8 mouse cellular contexts compared by ENCODE assay signal in genomic region chr8:117256292-117256938, GRCm38 (mm10). TPM values are rescaled to one million over a fixed set of nuclear protein-coding genes. Genes with fewer than 3 reads are reported as not detected.
DNase-seq lines count a peak whose midpoint lies in the region; ATAC-seq and TF ChIP-seq lines count a peak whose summit lies in the region.

No protein-coding gene starts in this region.

- peak overlapping the region; percentile 95 for H3K9ac ChIP-seq in heart, embryonic 12.5 days
- peak overlapping the region; percentile 96 for H3K9ac ChIP-seq in kidney, postnatal 0 days (ENCODE audit: low read depth, low read length)
- H3K9ac ChIP-seq in liver, embryonic 11.5 days (ENCODE audit: low read depth, low read length), result peak overlapping the region; percentile 97

- H3K4me1 ChIP-seq in erythroblast, embryonic 14.5 days (ENCODE audit: control insufficient read depth), result peaks cover 65% of the 10 kb centered on the region
- peaks cover 40% of the 10 kb centered on the region for H3K4me1 ChIP-seq in heart, embryonic 12.5 days (replicated peaks)
- H3K4me1 ChIP-seq in kidney, postnatal 0 days (replicated peaks; ENCODE audit: insufficient read depth, low read length), result peaks cover 32% of the 10 kb centered on the region
- H3K4me1 ChIP-seq in liver, embryonic 11.5 days (replicated peaks; ENCODE audit: control insufficient read depth, insufficient read depth, low read length), result peaks cover 35% of the 10 kb centered on the region

- H3K9me3 ChIP-seq in erythroblast, embryonic 14.5 days (ENCODE audit: control insufficient read depth, low read length), result peaks cover 11% of the 10 kb centered on the region; the same call in 1 of the 2 replicates
- H3K9me3 ChIP-seq in heart, embryonic 12.5 days (replicated peaks), result no peaks in the 10 kb centered on the region
- no peaks in the 10 kb centered on the region for H3K9me3 ChIP-seq in kidney, postnatal 0 days (replicated peaks; ENCODE audit: low read length)
- H3K9me3 ChIP-seq in liver, embryonic 11.5 days (ENCODE audit: control insufficient read depth, low read length), result no peaks in the 10 kb centered on the region

- peaks cover 21% of the 10 kb centered on the region for H3K36me3 ChIP-seq in erythroblast, embryonic 14.5 days (ENCODE audit: control insufficient read depth)
- no peaks in the 10 kb centered on the region for H3K36me3 ChIP-seq in heart, embryonic 12.5 days
- H3K36me3 ChIP-seq in kidney, postnatal 0 days (ENCODE audit: insufficient read depth, low read length), result no peaks in the 10 kb centered on the region
- H3K36me3 ChIP-seq in liver, embryonic 11.5 days (ENCODE audit: control insufficient read depth, insufficient read depth, low read length), result no peaks in the 10 kb centered on the region
- H3K36me3 ChIP-seq in myocyte (ENCODE audit: control insufficient read depth, insufficient read depth), result no peaks in the 10 kb centered on the region

- H3ac ChIP-seq in myocyte (ENCODE audit: control insufficient read depth, insufficient read length), result peak overlapping the region; percentile 79

- H3K79me2 ChIP-seq in myocyte (ENCODE audit: control insufficient read depth, insufficient read depth), result peaks cover 44% of the 10 kb centered on the region

- H3K27me3 ChIP-seq in erythroblast, embryonic 14.5 days (ENCODE audit: control insufficient read depth), result no peaks in the 10 kb centered on the region
- no peaks in the 10 kb centered on the region for H3K27me3 ChIP-seq in heart, embryonic 12.5 days (replicated peaks)
- H3K27me3 ChIP-seq in kidney, postnatal 0 days (ENCODE audit: insufficient read depth, low read length), result no peaks in the 10 kb centered on the region
- no peaks in the 10 kb centered on the region for H3K27me3 ChIP-seq in liver, embryonic 11.5 days (replicated peaks; ENCODE audit: control insufficient read depth, insufficient read depth, low read length)
- no peaks in the 10 kb centered on the region for H3K27me3 ChIP-seq in myocyte (ENCODE audit: control insufficient read depth, insufficient read depth, insufficient read length)

- peak overlapping the region; percentile 91 for H3K4me3 ChIP-seq in erythroblast, embryonic 14.5 days (replicated peaks)
- peak overlapping the region; percentile 94 for H3K4me3 ChIP-seq in heart, embryonic 12.5 days
- H3K4me3 ChIP-seq in kidney, postnatal 0 days (replicated peaks; ENCODE audit: low read depth, low read length), result peak overlapping the region; percentile 86
- H3K4me3 ChIP-seq in liver, embryonic 11.5 days (ENCODE audit: low read depth, low read length), result peak overlapping the region; percentile 99
- peak overlapping the region; percentile 86 for H3K4me3 ChIP-seq in myocyte

- peak; percentile 94 for DNase-seq in CD4-positive helper T cell, adult 2 months (ENCODE audit: low read depth, low spot score)
- DNase-seq in brain, embryonic 18.5 days (ENCODE audit: low read depth, low spot score), result peak; percentile 78
- DNase-seq in kidney, postnatal 0 days (ENCODE audit: low spot score), result peak; percentile 95
- peak; percentile 95 for DNase-seq in liver, embryonic 11.5 days (ENCODE audit: low spot score)
- peak; percentile 95 to 98 for DNase-seq in spleen, postnatal 4 days (ENCODE audit: low spot score in 2 of 2)

- H3K27ac ChIP-seq in heart, embryonic 12.5 days (ENCODE audit: poor library complexity, severe bottlenecking), result peak overlapping the region; percentile 70
- H3K27ac ChIP-seq in kidney, postnatal 0 days, result peak overlapping the region; percentile 82
- peak overlapping the region; percentile 89 for H3K27ac ChIP-seq in liver, embryonic 11.5 days (ENCODE audit: low read depth, low read length)

- WGBS in heart, embryonic 12.5 days, result under 1% methylated on average over 68 of the region's 92 CpGs
- 1% methylated on average over 57 of the region's 92 CpGs for WGBS in kidney, postnatal 0 days
- WGBS in liver, embryonic 11.5 days, result under 1% methylated on average over 71 of the region's 92 CpGs

- no peak for TF ChIP-seq CTCF in kidney, postnatal 0 days (IDR thresholded peaks at IDR 0.05; ENCODE audit: low read depth)

- H3K4me2 ChIP-seq in heart, embryonic 12.5 days, result peak overlapping the region; percentile 91
- peak overlapping the region; percentile 88 for H3K4me2 ChIP-seq in kidney, postnatal 0 days (ENCODE audit: low read length)
- peak overlapping the region; percentile 80 for H3K4me2 ChIP-seq in liver, embryonic 11.5 days
- peak overlapping the region; percentile 65 for H3K4me2 ChIP-seq in myocyte (ENCODE audit: low read depth)

- peak; percentile 97 for ATAC-seq in heart, embryonic 12.5 days (ENCODE audit: insufficient number of reproducible peaks, low FRiP score)
- ATAC-seq in kidney, postnatal 0 days (replicated peaks; ENCODE audit: low FRiP score, low read depth), result peak; percentile 85
- ATAC-seq in liver, embryonic 11.5 days (replicated peaks; ENCODE audit: low FRiP score), result peak; percentile 89

- TF ChIP-seq POLR2A in myocyte (IDR thresholded peaks at IDR 0.05; ENCODE audit: insufficient read length, low read depth), result peak; percentile 91

TF ChIP-seq in myocyte, 11 proteins besides CTCF, POLR2A, EP300 and RAD21:
- TF ChIP-seq REST (IDR thresholded peaks at IDR 0.05; ENCODE audit: insufficient read depth, insufficient read length) (no peak), TCF12 (IDR thresholded peaks at IDR 0.05; ENCODE audit: insufficient read depth, poor library complexity, severe bottlenecking) (no peak), MAX (IDR thresholded peaks at IDR 0.05; ENCODE audit: low read depth) (no peak), POLR2AphosphoS2 (IDR thresholded peaks at IDR 0.05; ENCODE audit: insufficient read length, low read depth) (peak; percentile 90), MYOG (IDR thresholded peaks at IDR 0.05; ENCODE audit: control insufficient read depth in 1 of 3, insufficient read depth in 1 of 3, insufficient read length in 2 of 3, low read depth in 2 of 3) (peak in 2 of 3 experiments; percentile 44 to 58), USF1 (IDR thresholded peaks at IDR 0.05; ENCODE audit: low read depth) (peak; percentile 69), TCF3 (IDR thresholded peaks at IDR 0.05; ENCODE audit: insufficient read length, low read depth) (no peak), MYOD1 (IDR thresholded peaks at IDR 0.05; ENCODE audit: control insufficient read depth in 1 of 3, insufficient read length in 2 of 3, low read depth in 2 of 3) (peak in 1 of 3 experiments; percentile 67), E2F4 (IDR thresholded peaks at IDR 0.05; ENCODE audit: insufficient read depth) (peak; percentile 52), SRF (IDR thresholded peaks at IDR 0.05; ENCODE audit: control insufficient read depth, insufficient read length, low read depth) (no peak), CEBPB (IDR thresholded peaks at IDR 0.05; ENCODE audit: insufficient read depth, poor library complexity, severe bottlenecking) (no peak)
TF ChIP-seq in myocyte: peak in this region for 5.

RNA-seq across cellular contexts. Expression of gene Cmip, which starts 0.4 kb away (rescaled TPM):
- polyA plus RNA-seq in erythroblast, embryonic 14.5 days (2012), result 8.2 and 8.6 TPM in 2 replicates
- 9.7 and 10.5 TPM in 2 replicates for polyA plus RNA-seq in heart, embryonic 12.5 days (2016; fragmentation: Nextera tagmentation; extraction: Ambion mirVana)
- 31.3 and 36.8 TPM in 2 replicates for polyA plus RNA-seq in kidney, postnatal 0 days (2015; fragmentation: Nextera tagmentation; extraction: Ambion mirVana)
- 14.3 and 17.1 TPM in 2 replicates for polyA plus RNA-seq in liver, embryonic 11.5 days (2014; fragmentation: Nextera tagmentation; extraction: Ambion mirVana)
- 23.6 TPM for polyA plus RNA-seq in myocyte (2012; fragmentation: generic; extraction: Trizol)

Comparison
In these comparisons a context has a peak if more than half of its experiments do, and no peak if none do; other contexts are left out.
1. Peak in every context shown above with its lines: DNase-seq, ATAC-seq, H3K4me3 ChIP-seq and H3K27ac ChIP-seq.